Mouse (Mus musculus): ENCODE data around the gene Olfr131. TPM values are rescaled to one million over a fixed set of nuclear protein-coding genes. Genes with fewer than 3 reads are reported as not detected.

Olfr131 gene
- polyA plus RNA-seq (2012): not detected in 2 replicates

DNA sequence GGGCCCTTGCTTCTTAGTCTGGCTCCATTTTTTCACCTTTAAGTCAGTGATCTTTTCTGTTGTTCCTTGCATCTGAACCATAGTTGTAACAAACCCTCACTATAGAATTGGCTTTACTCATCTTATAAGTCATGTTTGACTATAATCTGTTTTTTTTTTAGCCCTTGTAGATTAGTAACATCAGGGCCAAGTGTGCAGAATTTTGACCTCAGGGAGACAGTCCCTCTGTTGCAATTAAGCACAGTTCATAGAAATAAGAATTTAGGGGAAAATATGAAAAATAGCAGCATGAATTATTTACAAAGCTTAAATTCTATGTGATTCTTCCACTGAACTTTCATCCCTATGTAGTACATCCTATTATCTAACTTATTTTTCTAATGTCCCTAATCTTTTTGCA, at the start of gene Olfr131:
TSS of gene Olfr131 (minus strand) at position 101 of the 400 bp plus-strand sequence.

DNA sequence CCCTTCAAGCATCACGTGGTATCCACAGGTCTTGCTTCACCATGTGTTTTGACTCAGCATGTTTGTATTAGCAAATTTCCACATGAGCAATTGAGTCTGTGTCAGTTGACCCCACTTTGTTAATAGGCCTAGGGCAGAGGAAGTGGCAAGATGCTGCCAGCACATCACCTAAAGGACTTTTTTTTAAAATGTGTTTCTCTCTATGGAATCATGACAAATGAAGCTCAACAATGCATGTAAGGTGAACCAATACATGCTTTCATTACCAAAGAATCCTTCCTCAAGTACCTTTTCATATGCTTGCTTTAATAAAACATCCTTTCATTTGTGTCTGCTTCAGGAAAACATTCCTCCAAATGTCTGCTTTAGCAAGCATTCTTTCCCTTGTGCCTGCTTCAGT, 45.9 kb upstream of the Olfr131 start, which contains the start of gene Olfr132:
TSS of gene Olfr132 (minus strand) at position 101 of the 400 bp plus-strand sequence.

DNA sequence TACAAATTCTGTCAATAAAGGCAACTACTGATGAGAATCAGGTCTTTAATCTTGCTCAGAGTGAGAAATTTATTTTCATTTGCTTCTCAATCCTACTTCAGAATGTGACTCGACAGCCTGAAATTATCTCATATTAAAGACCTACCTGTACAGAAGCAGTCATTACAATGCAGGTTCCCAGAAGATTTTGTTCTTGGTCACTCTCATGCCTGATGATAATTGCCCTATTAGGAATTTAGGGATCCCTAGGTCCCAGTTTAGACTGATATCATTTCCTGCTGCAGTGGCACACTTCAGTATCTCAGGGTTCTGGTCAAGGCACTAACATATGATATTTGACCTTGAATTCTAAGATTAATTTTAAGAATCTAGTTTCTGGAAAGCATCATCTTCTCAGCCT, 24.9 kb downstream of the Olfr131 start, which contains the start of gene Olfr130:
TSS of gene Olfr130 (plus strand) at position 301 of the 400 bp plus-strand sequence.

DNA sequence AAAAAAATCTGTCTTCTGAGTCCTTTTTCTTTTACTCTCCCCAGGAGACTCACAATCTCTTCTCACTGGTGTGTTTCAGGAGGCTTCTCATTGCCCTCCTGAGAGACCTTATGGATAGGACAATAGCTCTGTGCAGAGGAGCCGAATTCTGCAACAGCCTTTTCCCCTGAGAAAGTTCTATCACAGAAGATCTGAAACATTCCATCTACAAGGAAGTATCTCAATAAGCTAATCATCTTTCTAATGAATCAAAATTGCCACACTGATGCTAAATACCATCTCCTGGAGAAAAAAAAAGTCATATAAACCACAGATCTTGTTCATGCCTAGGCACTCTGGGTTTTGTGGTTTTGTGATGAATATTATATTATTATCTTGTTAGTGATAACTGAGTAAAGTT, 28.5 kb downstream of the Olfr131 start, which contains the start of gene Olfr129:
TSS of gene Olfr129 (minus strand) at position 101 of the 400 bp plus-strand sequence.

Other genes with a start within 250 kb of the Olfr131 start
- 0.04 TPM in 1 of 2 replicates, not detected in the other for gene Olfr126, start 241.2 kb downstream of the Olfr131 start, polyA plus RNA-seq (2012)
- gene Olfr127, start 188.3 kb downstream of the Olfr131 start, polyA plus RNA-seq (2012): 0.01 TPM in 1 of 2 replicates, not detected in the other
- gene Olfr128, start 168.1 kb downstream of the Olfr131 start, polyA plus RNA-seq (2012): not detected in 2 replicates
- gene Olfr761, start 135.6 kb downstream of the Olfr131 start, polyA plus RNA-seq (2012): not detected in 2 replicates
- gene Olfr129, start 28.6 kb downstream of the Olfr131 start, polyA plus RNA-seq (2012): not detected in 2 replicates
- not detected in 2 replicates for gene Olfr130, start 24.8 kb downstream of the Olfr131 start, polyA plus RNA-seq (2012)
- not detected in 2 replicates for gene Olfr132, start 45.8 kb upstream of the Olfr131 start, polyA plus RNA-seq (2012)
- gene Olfr133, start 56.6 kb upstream of the Olfr131 start, polyA plus RNA-seq (2012): not detected in 2 replicates
- not detected in 2 replicates for gene Olfr134, start 82.7 kb upstream of the Olfr131 start, polyA plus RNA-seq (2012)
- gene Olfr135, start 115.6 kb upstream of the Olfr131 start, polyA plus RNA-seq (2012): not detected in 2 replicates
- not detected in 2 replicates for gene Olfr138, start 172.3 kb upstream of the Olfr131 start, polyA plus RNA-seq (2012)
- gene Olfr137, start 218.9 kb upstream of the Olfr131 start, polyA plus RNA-seq (2012): not detected in 2 replicates
- not detected in 2 replicates for gene Olfr136, start 241.1 kb upstream of the Olfr131 start, polyA plus RNA-seq (2012)

Measured in megakaryocyte-erythroid progenitor cell, adult 5 weeks (primary cell).